Mouse (Mus musculus): ENCODE measurements at regions not wholly inside any gene's neighbourhood (a gene's known extent, or its start where the extent isn't known, plus 50 kb on each side); places are given as distances from the start of the nearest gene placed in this dataset.

DNA sequence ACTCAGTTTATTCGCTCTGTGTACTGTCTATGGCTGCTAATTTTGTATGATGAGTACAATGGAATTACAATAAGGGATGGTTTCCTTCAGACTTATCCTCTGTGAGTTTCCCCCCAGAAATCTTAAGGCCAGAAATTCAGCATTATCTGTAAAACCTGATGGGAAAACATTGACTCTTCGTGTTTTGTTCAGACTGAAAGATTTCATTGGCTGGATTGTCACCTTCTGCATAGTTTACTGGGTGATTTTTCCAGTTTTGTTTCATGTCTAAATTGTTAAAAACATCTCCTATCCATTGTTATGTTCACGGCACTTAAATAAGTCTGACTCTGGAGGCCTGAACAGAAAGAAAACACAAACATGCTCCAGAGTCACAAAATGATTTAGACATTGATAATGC lies 233.7 kb upstream of the Plscr5 start:
- Histone ChIP-seq H3K27ac (no peak overlapping the region), H3K4me1 (replicated peaks; ENCODE audit: insufficient read depth, low read length) (no peaks in the 10 kb centered on the region), H3K27me3 (ENCODE audit: insufficient read depth, low read length) (no peaks in the 10 kb centered on the region), H3K9me3 (replicated peaks; ENCODE audit: low read length) (no peaks in the 10 kb centered on the region), H3K9ac (ENCODE audit: low read depth, low read length) (no peak overlapping the region), H3K4me2 (ENCODE audit: low read length) (no peak overlapping the region), H3K4me3 (replicated peaks; ENCODE audit: low read depth, low read length) (no peak overlapping the region), H3K36me3 (ENCODE audit: insufficient read depth, low read length) (no peaks in the 10 kb centered on the region)
- WGBS: 72% methylated on average over 3 of the region's 3 CpGs
- no peak for ATAC-seq (replicated peaks; ENCODE audit: low FRiP score, low read depth)
- no peak for DNase-seq (ENCODE audit: low spot score)
- TF ChIP-seq CTCF (IDR thresholded peaks at IDR 0.05; ENCODE audit: low read depth): no peak

DNA sequence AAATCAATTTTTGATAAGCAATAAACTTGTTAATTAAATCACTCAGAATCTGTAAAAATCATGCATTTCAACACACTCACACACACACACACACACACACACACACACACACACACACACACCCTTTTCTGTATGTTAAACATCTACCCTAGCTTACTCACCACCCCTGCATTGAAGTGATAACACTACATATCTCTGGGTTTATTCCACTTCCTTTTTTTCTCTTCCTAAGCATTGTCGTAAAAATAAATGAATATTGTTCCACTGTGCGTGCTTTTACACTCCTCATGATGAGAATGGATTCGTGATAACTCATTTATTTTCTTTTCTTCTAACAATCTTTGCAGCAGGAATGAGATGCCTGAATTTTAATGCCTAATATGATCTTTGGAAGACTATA lies 234.3 kb upstream of the Plscr5 start:
- Histone ChIP-seq H3K27me3 (ENCODE audit: insufficient read depth, low read length) (no peaks in the 10 kb centered on the region), H3K27ac (no peak overlapping the region), H3K4me2 (ENCODE audit: low read length) (no peak overlapping the region), H3K4me3 (replicated peaks; ENCODE audit: low read depth, low read length) (no peak overlapping the region), H3K9ac (ENCODE audit: low read depth, low read length) (no peak overlapping the region), H3K36me3 (ENCODE audit: insufficient read depth, low read length) (no peaks in the 10 kb centered on the region), H3K9me3 (replicated peaks; ENCODE audit: low read length) (no peaks in the 10 kb centered on the region), H3K4me1 (replicated peaks; ENCODE audit: insufficient read depth, low read length) (no peaks in the 10 kb centered on the region)
- DNase-seq (ENCODE audit: low spot score): no peak
- 58% methylated on average over 3 of the region's 3 CpGs for WGBS
- ATAC-seq (replicated peaks; ENCODE audit: low FRiP score, low read depth): no peak
- TF ChIP-seq CTCF (IDR thresholded peaks at IDR 0.05; ENCODE audit: low read depth): no peak

DNA sequence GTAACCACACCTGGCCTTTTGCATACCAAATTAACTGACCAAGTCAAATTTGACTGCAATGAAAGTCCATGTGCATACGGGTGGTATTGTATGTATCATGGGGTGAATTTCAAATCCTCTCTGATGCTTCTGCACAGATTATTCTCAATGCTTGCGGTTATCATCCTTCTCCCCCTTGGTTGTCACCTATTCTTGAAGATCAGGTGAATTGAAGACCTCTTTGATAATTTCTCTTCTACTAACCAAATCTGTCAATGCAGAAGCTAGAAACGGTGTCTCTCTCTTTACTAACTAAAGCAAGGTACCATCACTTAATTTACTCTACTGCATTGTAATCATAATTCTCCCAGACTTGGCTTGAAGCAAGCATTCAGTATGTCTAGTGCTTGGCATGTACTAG lies 235.7 kb upstream of the Plscr5 start:
- H3K4me1 ChIP-seq (replicated peaks; ENCODE audit: insufficient read depth, low read length): no peaks in the 10 kb centered on the region
- no peak overlapping the region for H3K4me3 ChIP-seq (replicated peaks; ENCODE audit: low read depth, low read length)
- H3K9ac ChIP-seq (ENCODE audit: low read depth, low read length): no peak overlapping the region
- no peak for TF ChIP-seq CTCF (IDR thresholded peaks at IDR 0.05; ENCODE audit: low read depth)
- ATAC-seq (replicated peaks; ENCODE audit: low FRiP score, low read depth): no peak
- H3K27me3 ChIP-seq (ENCODE audit: insufficient read depth, low read length): no peaks in the 10 kb centered on the region
- H3K4me2 ChIP-seq (ENCODE audit: low read length): no peak overlapping the region
- no peaks in the 10 kb centered on the region for H3K9me3 ChIP-seq (replicated peaks; ENCODE audit: low read length)
- no peaks in the 10 kb centered on the region for H3K36me3 ChIP-seq (ENCODE audit: insufficient read depth, low read length)
- DNase-seq (ENCODE audit: low spot score): no peak
- WGBS: 93% methylated on average over 3 of the region's 3 CpGs
- H3K27ac ChIP-seq: no peak overlapping the region

DNA sequence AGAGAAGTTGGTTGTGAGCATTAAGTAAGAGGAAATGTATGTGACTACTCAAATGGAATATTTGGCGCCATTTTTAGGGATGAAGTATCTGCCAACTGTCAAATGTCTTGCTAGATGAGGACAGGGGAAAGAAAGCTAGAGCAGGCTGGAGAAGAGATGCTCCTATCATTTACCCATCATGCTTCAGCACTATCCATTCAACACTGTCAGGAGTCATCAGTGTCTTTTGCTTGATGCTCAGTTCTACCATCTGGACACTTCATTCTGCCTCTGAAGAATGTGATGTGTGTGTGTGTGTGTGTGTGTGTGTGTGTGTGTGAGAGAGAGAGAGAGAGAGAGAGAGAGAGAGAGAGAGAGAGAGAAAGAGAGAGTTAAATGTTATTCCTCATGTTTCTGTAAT lies 244.0 kb upstream of the Plscr5 start:
- DNase-seq (ENCODE audit: low spot score) (no peak), ATAC-seq (replicated peaks; ENCODE audit: low FRiP score, low read depth) (no peak)
- Histone ChIP-seq H3K4me3 (replicated peaks; ENCODE audit: low read depth, low read length) (no peak overlapping the region), H3K4me2 (ENCODE audit: low read length) (no peak overlapping the region), H3K36me3 (ENCODE audit: insufficient read depth, low read length) (no peaks in the 10 kb centered on the region), H3K27me3 (ENCODE audit: insufficient read depth, low read length) (no peaks in the 10 kb centered on the region), H3K9me3 (replicated peaks; ENCODE audit: low read length) (no peaks in the 10 kb centered on the region), H3K27ac (no peak overlapping the region), H3K4me1 (replicated peaks; ENCODE audit: insufficient read depth, low read length) (no peaks in the 10 kb centered on the region), H3K9ac (ENCODE audit: low read depth, low read length) (no peak overlapping the region)
- no peak for TF ChIP-seq CTCF (IDR thresholded peaks at IDR 0.05; ENCODE audit: low read depth)
- WGBS: 70% methylated on average over 1 of the region's 1 CpGs

DNA sequence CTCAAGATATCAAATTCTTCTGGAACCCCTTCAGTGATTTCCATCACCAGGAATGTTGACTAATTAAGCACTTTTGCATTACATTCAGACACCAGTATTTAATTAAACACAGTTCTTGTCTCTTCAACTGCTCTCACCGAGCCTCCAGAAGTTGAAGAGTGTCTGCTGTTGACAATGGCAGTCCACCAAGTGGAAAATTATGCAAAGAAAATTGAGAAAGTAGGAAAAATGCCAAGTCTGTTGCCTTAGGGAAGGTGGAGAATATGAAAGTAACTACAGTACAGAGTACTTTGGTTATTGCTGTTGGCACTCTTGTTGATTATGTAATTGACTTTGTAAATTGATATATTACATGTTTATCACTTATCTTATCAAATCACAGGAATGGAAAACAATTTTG lies 250.7 kb upstream of the Plscr5 start:
- WGBS: 48% methylated on average over 1 of the region's 1 CpGs
- DNase-seq (ENCODE audit: low spot score): no peak
- H3K9me3 ChIP-seq (replicated peaks; ENCODE audit: low read length): no peaks in the 10 kb centered on the region

DNA sequence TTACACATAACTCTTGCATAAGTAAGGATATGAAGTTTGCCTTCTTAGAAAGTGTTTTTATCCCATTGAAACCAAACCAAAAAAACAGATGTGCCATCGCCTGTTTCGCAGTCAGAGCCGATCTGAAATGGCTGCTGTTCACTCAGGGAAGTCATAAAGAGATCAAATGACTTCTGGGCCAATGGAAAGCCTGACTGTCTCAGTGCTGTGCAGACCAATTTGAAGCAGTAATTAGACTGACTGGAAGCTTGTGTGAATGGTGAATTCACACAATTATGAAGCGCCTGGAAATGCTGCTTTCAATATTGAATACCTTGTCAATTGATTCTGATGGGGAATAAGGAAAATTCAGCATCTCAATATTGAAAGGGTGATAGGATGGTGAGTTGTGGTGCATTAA lies 254.0 kb upstream of the Plscr5 start:
- no peaks in the 10 kb centered on the region for H3K27me3 ChIP-seq (ENCODE audit: insufficient read depth, low read length)
- WGBS: 30% methylated on average over 4 of the region's 4 CpGs
- H3K9me3 ChIP-seq (replicated peaks; ENCODE audit: low read length): no peaks in the 10 kb centered on the region
- DNase-seq (ENCODE audit: low spot score) (no peak), ATAC-seq (replicated peaks; ENCODE audit: low FRiP score, low read depth) (no peak)
- H3K27ac ChIP-seq: no peak overlapping the region
- H3K9ac ChIP-seq (ENCODE audit: low read depth, low read length): no peak overlapping the region
- H3K4me3 ChIP-seq (replicated peaks; ENCODE audit: low read depth, low read length): no peak overlapping the region
- H3K36me3 ChIP-seq (ENCODE audit: insufficient read depth, low read length): no peaks in the 10 kb centered on the region
- H3K4me1 ChIP-seq (replicated peaks; ENCODE audit: insufficient read depth, low read length): no peaks in the 10 kb centered on the region
- no peak overlapping the region for H3K4me2 ChIP-seq (ENCODE audit: low read length)
- no peak for TF ChIP-seq CTCF (IDR thresholded peaks at IDR 0.05; ENCODE audit: low read depth)

More for the DNA sequence above, 250.7 kb upstream of the Plscr5 start:
- H3K36me3 ChIP-seq (ENCODE audit: insufficient read depth, low read length): no peaks in the 10 kb centered on the region
- no peak overlapping the region for H3K27ac ChIP-seq
- TF ChIP-seq CTCF (IDR thresholded peaks at IDR 0.05; ENCODE audit: low read depth): no peak
- no peaks in the 10 kb centered on the region for H3K27me3 ChIP-seq (ENCODE audit: insufficient read depth, low read length)
- no peaks in the 10 kb centered on the region for H3K4me1 ChIP-seq (replicated peaks; ENCODE audit: insufficient read depth, low read length)
- H3K4me3 ChIP-seq (replicated peaks; ENCODE audit: low read depth, low read length): no peak overlapping the region
- no peak overlapping the region for H3K9ac ChIP-seq (ENCODE audit: low read depth, low read length)
- no peak for ATAC-seq (replicated peaks; ENCODE audit: low FRiP score, low read depth)
- H3K4me2 ChIP-seq (ENCODE audit: low read length): no peak overlapping the region

DNA sequence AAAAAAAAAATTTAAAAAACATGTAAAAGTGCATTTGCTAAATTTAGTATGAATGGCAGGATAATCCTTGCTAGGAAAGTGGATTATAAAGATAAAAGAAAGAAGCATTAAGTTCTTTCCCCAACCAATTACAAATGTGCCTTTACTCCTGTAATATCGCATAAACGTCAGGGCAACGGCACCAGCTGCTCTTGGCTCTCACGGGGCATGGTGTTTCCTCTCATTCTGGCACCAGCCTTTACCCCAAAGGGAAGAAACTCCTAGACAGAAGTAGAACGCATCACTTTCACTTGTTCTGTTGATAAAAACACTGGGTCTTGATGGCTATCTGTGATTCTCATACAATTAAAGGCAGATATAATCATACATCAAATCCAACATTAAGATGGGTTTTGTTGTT lies 288.7 kb upstream of the Plscr5 start:
- Histone ChIP-seq H3K9ac (ENCODE audit: low read depth, low read length) (no peak overlapping the region), H3K4me1 (replicated peaks; ENCODE audit: insufficient read depth, low read length) (no peaks in the 10 kb centered on the region), H3K27me3 (ENCODE audit: insufficient read depth, low read length) (no peaks in the 10 kb centered on the region), H3K27ac (no peak overlapping the region), H3K4me3 (replicated peaks; ENCODE audit: low read depth, low read length) (no peak overlapping the region), H3K9me3 (replicated peaks; ENCODE audit: low read length) (no peaks in the 10 kb centered on the region), H3K4me2 (ENCODE audit: low read length) (no peak overlapping the region), H3K36me3 (ENCODE audit: insufficient read depth, low read length) (no peaks in the 10 kb centered on the region)
- TF ChIP-seq CTCF (IDR thresholded peaks at IDR 0.05; ENCODE audit: low read depth): no peak
- 91% methylated on average over 5 of the region's 5 CpGs for WGBS
- no peak for DNase-seq (ENCODE audit: low spot score)
- ATAC-seq (replicated peaks; ENCODE audit: low FRiP score, low read depth): no peak

Measured in kidney, postnatal 0 days (tissue).